Mouse (Mus musculus): ENCODE measurements around the gene Ap3s2.

Ap3s2 gene

GRCm38 (mm10) chr7:79920344-79920983 lies at the start of gene Ap3s2:
Gene Ap3s2 (minus strand): TSS chr7:79920649.
- peak; percentile 76 to 82 for DNase-seq (ENCODE audit: low spot score in 2 of 2)

- no peak for DNase-seq (ENCODE audit: low spot score in 2 of 2)
Observed at GRCm38 (mm10) chr7:79968326-79968725, 47.9 kb upstream of the Ap3s2 start.

- no peak for DNase-seq (ENCODE audit: low spot score in 2 of 2)
Observed at GRCm38 (mm10) chr7:79961600-79961999, 41.2 kb upstream of the Ap3s2 start.

- no peak for DNase-seq (ENCODE audit: low spot score in 2 of 2)
Observed at GRCm38 (mm10) chr7:79956131-79956530, 35.7 kb upstream of the Ap3s2 start.

- DNase-seq (ENCODE audit: low spot score in 2 of 2), result no peak
Observed at GRCm38 (mm10) chr7:79954890-79955289, 34.4 kb upstream of the Ap3s2 start.

- no peak for DNase-seq (ENCODE audit: low spot score in 2 of 2)
Observed at GRCm38 (mm10) chr7:79951038-79951437, 30.6 kb upstream of the Ap3s2 start.

- no peak for DNase-seq (ENCODE audit: low spot score in 2 of 2)
Observed at GRCm38 (mm10) chr7:79950236-79950635, 29.8 kb upstream of the Ap3s2 start.

GRCm38 (mm10) chr7:79935511-79936205 lies 15.2 kb upstream of the Ap3s2 start:
- peak in 1 of 2 experiments; percentile 17 for DNase-seq (ENCODE audit: low spot score in 2 of 2)

GRCm38 (mm10) chr7:79934862-79935510 lies 14.5 kb upstream of the Ap3s2 start, which contains the start of gene Arpin:
Gene Arpin (minus strand): TSS chr7:79935359.
- no peak for DNase-seq (ENCODE audit: low spot score in 2 of 2)

- DNase-seq (ENCODE audit: low spot score in 2 of 2), result no peak
Observed at GRCm38 (mm10) chr7:79934461-79934860, 14.0 kb upstream of the Ap3s2 start.

GRCm38 (mm10) chr7:79928516-79929052 lies 8.1 kb upstream of the Ap3s2 start:
- DNase-seq (ENCODE audit: low spot score in 2 of 2), result no peak

- DNase-seq (ENCODE audit: low spot score in 2 of 2), result no peak
Observed at GRCm38 (mm10) chr7:79914556-79914955, 5.9 kb downstream of the Ap3s2 start.

GRCm38 (mm10) chr7:79907356-79907755 lies 13.1 kb downstream of the Ap3s2 start:
- DNase-seq (ENCODE audit: low spot score in 2 of 2), result no peak

- DNase-seq (ENCODE audit: low spot score in 2 of 2), result no peak
Observed at GRCm38 (mm10) chr7:79906914-79907313, 13.5 kb downstream of the Ap3s2 start.

GRCm38 (mm10) chr7:79905193-79905592 lies 15.3 kb downstream of the Ap3s2 start:
- no peak for DNase-seq (ENCODE audit: low spot score in 2 of 2)

- DNase-seq (ENCODE audit: low spot score in 2 of 2), result no peak
Observed at GRCm38 (mm10) chr7:79903160-79903792, 17.2 kb downstream of the Ap3s2 start.

GRCm38 (mm10) chr7:79900753-79901152 lies 19.7 kb downstream of the Ap3s2 start:
- peak; percentile 15 to 40 for DNase-seq (ENCODE audit: low spot score in 2 of 2)

GRCm38 (mm10) chr7:79895225-79895624 lies 25.2 kb downstream of the Ap3s2 start:
- DNase-seq (ENCODE audit: low spot score in 2 of 2), result no peak

- DNase-seq (ENCODE audit: low spot score in 2 of 2), result no peak
Observed at GRCm38 (mm10) chr7:79894790-79895189, 25.7 kb downstream of the Ap3s2 start.

- no peak for DNase-seq (ENCODE audit: low spot score in 2 of 2)
Observed at GRCm38 (mm10) chr7:79892576-79893428, 27.6 kb downstream of the Ap3s2 start.

All from spleen, postnatal 36 days (tissue).